Mouse (Mus musculus): ENCODE results near the gene Gm3448.
"Not testable (repeated sequence)": the region's sequence is repeated elsewhere in the genome, so short reads cannot be mapped to it uniquely, and the experiment has no call there.

The Gm3448 gene

GRCm38 (mm10) chr17:15041175-15041729 lies at the start of gene Gm3448, which contains the start of the genes Ermard and Tcte3:
Gm3448 (minus strand) TSS chr17:15041537.
Ermard (plus strand) TSS chr17:15041208.
Tcte3 (minus strand) TSS chr17:15041488.
- not testable (repeated sequence) for DNase-seq (ENCODE audit: extremely low spot score, low read depth, low spot score)

GRCm38 (mm10) chr17:15088591-15089001 lies 47.3 kb upstream of the Gm3448 start:
- no peak for DNase-seq (ENCODE audit: extremely low spot score, low read depth, low spot score)

- no peak for DNase-seq (ENCODE audit: extremely low spot score, low read depth, low spot score)
Measured at GRCm38 (mm10) chr17:15088166-15088565, 46.8 kb upstream of the Gm3448 start.

GRCm38 (mm10) chr17:15085006-15085405 lies 43.7 kb upstream of the Gm3448 start:
- DNase-seq (ENCODE audit: extremely low spot score, low read depth, low spot score), result no peak

- no peak for DNase-seq (ENCODE audit: extremely low spot score, low read depth, low spot score)
Measured at GRCm38 (mm10) chr17:15084226-15084848, 43.0 kb upstream of the Gm3448 start.

GRCm38 (mm10) chr17:15077536-15077935 lies 36.2 kb upstream of the Gm3448 start:
- no peak for DNase-seq (ENCODE audit: extremely low spot score, low read depth, low spot score)

- DNase-seq (ENCODE audit: extremely low spot score, low read depth, low spot score), result no peak
Measured at GRCm38 (mm10) chr17:15075033-15075432, 33.7 kb upstream of the Gm3448 start.

- no peak for DNase-seq (ENCODE audit: extremely low spot score, low read depth, low spot score)
Measured at GRCm38 (mm10) chr17:15072211-15072610, 30.9 kb upstream of the Gm3448 start.

- DNase-seq (ENCODE audit: extremely low spot score, low read depth, low spot score), result no peak
Measured at GRCm38 (mm10) chr17:15069124-15069523, 27.8 kb upstream of the Gm3448 start.

GRCm38 (mm10) chr17:15068040-15068792 lies 26.9 kb upstream of the Gm3448 start:
- DNase-seq (ENCODE audit: extremely low spot score, low read depth, low spot score), result no peak

GRCm38 (mm10) chr17:15066911-15067310 lies 25.6 kb upstream of the Gm3448 start:
- DNase-seq (ENCODE audit: extremely low spot score, low read depth, low spot score), result no peak

GRCm38 (mm10) chr17:15066066-15066465 lies 24.7 kb upstream of the Gm3448 start:
- no peak for DNase-seq (ENCODE audit: extremely low spot score, low read depth, low spot score)

GRCm38 (mm10) chr17:15065391-15066024 lies 24.2 kb upstream of the Gm3448 start:
- DNase-seq (ENCODE audit: extremely low spot score, low read depth, low spot score), result peak; percentile 52

- DNase-seq (ENCODE audit: extremely low spot score, low read depth, low spot score), result no peak
Measured at GRCm38 (mm10) chr17:15060356-15060755, 19.0 kb upstream of the Gm3448 start.

GRCm38 (mm10) chr17:15059646-15060045 lies 18.3 kb upstream of the Gm3448 start:
- DNase-seq (ENCODE audit: extremely low spot score, low read depth, low spot score), result no peak

- DNase-seq (ENCODE audit: extremely low spot score, low read depth, low spot score), result no peak
Measured at GRCm38 (mm10) chr17:15058161-15058591, 16.8 kb upstream of the Gm3448 start.

- no peak for DNase-seq (ENCODE audit: extremely low spot score, low read depth, low spot score)
Measured at GRCm38 (mm10) chr17:15055925-15056324, 14.6 kb upstream of the Gm3448 start.

GRCm38 (mm10) chr17:15053829-15054200 lies 12.5 kb upstream of the Gm3448 start:
- not testable (repeated sequence) for DNase-seq (ENCODE audit: extremely low spot score, low read depth, low spot score)

- not testable (repeated sequence) for DNase-seq (ENCODE audit: extremely low spot score, low read depth, low spot score)
Measured at GRCm38 (mm10) chr17:15053183-15053828, 12.0 kb upstream of the Gm3448 start.

- DNase-seq (ENCODE audit: extremely low spot score, low read depth, low spot score), result not testable (repeated sequence)
Measured at GRCm38 (mm10) chr17:15052766-15053165, 11.4 kb upstream of the Gm3448 start.

GRCm38 (mm10) chr17:15050338-15050737 lies 9.0 kb upstream of the Gm3448 start:
- DNase-seq (ENCODE audit: extremely low spot score, low read depth, low spot score), result not testable (repeated sequence)

Data from hindlimb bud, embryonic 11.5 days (tissue).